Mouse (Mus musculus) kidney, adult 2 months (tissue): ENCODE results near the gene Rps10.

ENCODE experiments used
- CTCF ChIP-seq: fragments of 200-500 bp; conservative IDR thresholded peaks from 2 replicates; pipeline ENCODE4 v1.5.1; 2011; ENCODE audit warnings: low read depth, mild to moderate bottlenecking, control low read depth, low read length, moderate library complexity, mixed read lengths; ENCODE audit not compliant: insufficient read depth, insufficient read length
- POLR2A ChIP-seq: fragments of 200-500 bp; IDR thresholded peaks from one replicate; pipeline ENCODE4 v1.6.1; 2011; ENCODE audit warnings: low read depth, low read length, control low read depth

DNA sequence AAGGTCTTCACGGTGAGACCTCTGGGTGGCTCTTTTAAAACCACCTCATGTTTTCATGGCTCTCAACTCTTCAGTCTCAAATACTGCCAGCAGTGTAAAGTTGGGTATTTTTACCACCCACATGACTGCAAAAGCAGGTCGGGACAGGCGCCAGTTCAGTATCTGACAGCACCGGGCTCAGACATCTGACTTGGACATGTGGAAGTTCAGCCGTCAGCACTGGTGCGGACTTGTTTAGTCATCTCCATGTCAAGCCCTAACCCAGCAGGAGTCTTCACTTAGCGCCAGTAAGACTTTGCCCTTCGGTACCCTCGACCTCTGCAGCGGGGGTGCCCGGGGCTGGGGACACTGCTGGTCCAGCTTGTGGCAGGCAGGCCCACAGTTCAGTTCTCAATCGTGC, 49.2 kb downstream of the Rps10 start:
- no peak for TF ChIP-seq CTCF
- no peak for TF ChIP-seq POLR2A
